Mouse (Mus musculus) thymus, adult 2 months (tissue): ENCODE measurements at regions not wholly inside any gene's neighbourhood (a gene's known extent, or its start where the extent isn't known, plus 50 kb on each side); places are given as distances from the start of the nearest gene placed in this dataset.

ENCODE experiments used
- DNase-seq: peaks from one replicate; pipeline ENCODE4 v3.0.0; 2021
- H3K27ac ChIP-seq: fragments of 200-500 bp; 2 replicates; pipeline ENCODE4 v1.5.1; 2012; ENCODE audit warnings: low read length, control low read depth; ENCODE audit not compliant: control insufficient read depth, insufficient read depth
- H3K27me3 ChIP-seq: fragments of 200-500 bp; 2 replicates; pipeline ENCODE4 v1.6.1; 2012; ENCODE audit warnings: mild to moderate bottlenecking, low read length, moderate library complexity, mixed read lengths; ENCODE audit not compliant: control insufficient read depth, insufficient read depth
- H3K36me3 ChIP-seq: fragments of 200-500 bp; 2 replicates; pipeline ENCODE4 v1.6.1; 2012; ENCODE audit warnings: mild to moderate bottlenecking, low read length, moderate library complexity; ENCODE audit not compliant: control insufficient read depth, insufficient read depth
- H3K4me1 ChIP-seq: fragments of 200-500 bp; replicated peaks from 2 replicates; pipeline ENCODE4 v1.6.1; 2012; ENCODE audit warnings: low read length; ENCODE audit not compliant: control insufficient read depth, insufficient read depth
- H3K4me3 ChIP-seq: fragments of 200-500 bp; 2 replicates; pipeline ENCODE4 v1.5.1; 2012; ENCODE audit warnings: mild to moderate bottlenecking, low read length, control low read depth, moderate library complexity; ENCODE audit not compliant: control insufficient read depth, insufficient read depth
- CTCF ChIP-seq: fragments of 200-500 bp; IDR thresholded peaks from 2 replicates; pipeline ENCODE4 v1.5.1; 2012; ENCODE audit warnings: mild to moderate bottlenecking, control low read depth, low read length, moderate library complexity, borderline replicate concordance; ENCODE audit not compliant: control insufficient read depth, poor library complexity, insufficient read depth; ENCODE audit errors: extremely low read depth
- POLR2A ChIP-seq: fragments of 200-500 bp; IDR thresholded peaks from 2 replicates; pipeline ENCODE4 v1.6.1; 2012; ENCODE audit warnings: mild to moderate bottlenecking, low read length, control low read depth, moderate library complexity; ENCODE audit not compliant: control insufficient read depth, poor library complexity, insufficient read depth; ENCODE audit errors: extremely low read depth
- WGBS: fragments of 180-500 bp; shearing (Covaris S2); methylation state at CpG from one replicate; pipeline ENCODE4 v1.1.7; 2018; 5-methylcytosine and 5-hydroxymethylcytosine counted together

DNA sequence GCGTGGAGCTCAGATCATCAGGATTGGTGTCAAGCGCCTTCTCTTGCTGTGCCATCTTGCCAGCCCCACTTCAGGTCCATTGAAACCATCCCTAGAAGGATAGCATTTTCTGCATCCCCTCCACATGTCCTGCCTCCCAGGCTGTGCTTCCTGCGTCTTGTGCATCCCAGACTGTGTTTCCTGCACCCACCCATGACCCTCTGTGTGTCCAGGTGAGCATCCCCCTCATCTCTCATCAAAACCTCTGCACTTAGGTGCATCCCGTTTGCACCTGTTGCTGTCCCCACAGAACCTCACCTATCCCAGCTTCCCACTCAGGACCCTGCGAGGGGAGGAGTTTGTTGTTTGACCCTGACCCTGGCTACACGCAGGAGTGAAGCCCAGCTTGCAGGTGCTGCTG, 251.8 kb upstream of the Kcnab2 start:
- no peaks in the 10 kb centered on the region for H3K27me3 ChIP-seq
- H3K4me1 ChIP-seq, result no peaks in the 10 kb centered on the region
- no peaks in the 10 kb centered on the region for H3K36me3 ChIP-seq
- TF ChIP-seq CTCF, result no peak
- TF ChIP-seq POLR2A, result no peak
- H3K27ac ChIP-seq, result no peak overlapping the region
- 87% methylated on average over 6 of the region's 6 CpGs for WGBS
- DNase-seq, result no peak
- no peak overlapping the region for H3K4me3 ChIP-seq

DNA sequence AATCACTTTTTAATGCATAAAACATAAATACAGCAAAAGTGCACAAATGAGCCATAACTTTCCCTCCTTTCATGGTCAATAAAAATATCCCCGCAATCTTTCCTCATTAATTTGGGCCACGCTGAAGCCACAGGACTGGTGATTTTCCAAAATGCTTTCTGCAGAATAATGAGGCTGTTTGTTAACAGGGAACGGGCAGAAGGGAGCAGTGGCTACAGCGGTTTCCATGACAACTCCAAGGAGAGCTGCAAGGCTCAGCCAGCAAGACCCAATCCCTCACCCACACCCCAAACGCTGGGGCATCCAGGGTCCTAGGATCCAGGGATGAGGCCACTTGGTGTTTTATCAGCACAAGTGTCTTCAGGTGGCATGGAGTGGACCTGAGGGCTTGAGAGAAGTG, 248.2 kb upstream of the Kcnab2 start:
- no peak overlapping the region for H3K27ac ChIP-seq
- no peak overlapping the region for H3K4me3 ChIP-seq
- H3K36me3 ChIP-seq, result no peaks in the 10 kb centered on the region
- DNase-seq, result no peak
- no peaks in the 10 kb centered on the region for H3K27me3 ChIP-seq
- TF ChIP-seq CTCF (no peak), POLR2A (no peak)
- H3K4me1 ChIP-seq, result no peaks in the 10 kb centered on the region
- 76% methylated on average over 5 of the region's 5 CpGs for WGBS

DNA sequence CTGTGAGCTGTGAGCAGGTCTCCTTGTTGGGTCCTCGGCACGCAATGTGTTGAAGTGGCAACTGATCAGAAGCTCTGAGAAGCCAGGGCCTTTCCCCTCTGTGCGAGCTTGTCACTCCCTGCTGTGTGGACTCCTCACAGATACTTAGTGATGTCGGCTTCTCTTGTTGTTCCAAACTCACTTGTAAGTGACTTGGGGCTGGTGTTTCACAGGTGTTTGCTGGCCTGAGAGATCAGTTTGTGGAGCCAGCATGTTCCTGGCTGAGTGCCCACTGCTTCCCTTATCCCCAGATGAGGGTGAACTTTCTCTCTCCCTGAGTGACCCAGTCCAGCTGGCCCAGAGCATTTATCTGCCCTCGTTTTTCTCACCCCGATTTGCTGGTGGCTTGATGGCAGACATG, 247.8 kb upstream of the Kcnab2 start:
- no peaks in the 10 kb centered on the region for H3K4me1 ChIP-seq
- H3K4me3 ChIP-seq, result no peak overlapping the region
- DNase-seq, result no peak
- no peak for TF ChIP-seq POLR2A
- no peak for TF ChIP-seq CTCF
- H3K27me3 ChIP-seq, result no peaks in the 10 kb centered on the region
- H3K27ac ChIP-seq, result no peak overlapping the region
- no peaks in the 10 kb centered on the region for H3K36me3 ChIP-seq
- WGBS, result 81% methylated on average over 6 of the region's 6 CpGs

DNA sequence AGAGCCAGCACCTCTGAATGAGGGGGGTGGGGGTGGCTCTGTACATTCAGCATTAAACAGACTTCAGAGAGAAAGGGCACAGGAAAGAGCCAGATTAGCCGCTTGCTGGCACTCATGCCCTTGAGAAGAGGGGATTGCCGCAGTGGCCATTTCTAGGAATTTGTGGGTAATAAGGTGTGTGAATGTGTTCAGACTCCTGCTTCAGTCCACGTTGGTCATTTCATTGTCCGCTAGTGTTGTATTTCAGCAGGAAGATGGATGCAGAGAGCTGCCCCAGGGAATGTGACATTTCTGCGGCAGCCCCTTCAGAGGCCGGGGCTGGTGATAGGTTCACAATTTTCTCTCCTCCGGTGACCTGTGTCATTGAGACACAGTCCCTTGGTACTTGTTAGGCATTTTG, 247.1 kb upstream of the Kcnab2 start:
- Histone ChIP-seq H3K36me3 (no peaks in the 10 kb centered on the region), H3K4me1 (no peaks in the 10 kb centered on the region), H3K4me3 (no peak overlapping the region), H3K27ac (no peak overlapping the region), H3K27me3 (no peaks in the 10 kb centered on the region)
- no peak for DNase-seq
- TF ChIP-seq POLR2A (no peak), CTCF (no peak)
- 88% methylated on average over 7 of the region's 7 CpGs for WGBS

DNA sequence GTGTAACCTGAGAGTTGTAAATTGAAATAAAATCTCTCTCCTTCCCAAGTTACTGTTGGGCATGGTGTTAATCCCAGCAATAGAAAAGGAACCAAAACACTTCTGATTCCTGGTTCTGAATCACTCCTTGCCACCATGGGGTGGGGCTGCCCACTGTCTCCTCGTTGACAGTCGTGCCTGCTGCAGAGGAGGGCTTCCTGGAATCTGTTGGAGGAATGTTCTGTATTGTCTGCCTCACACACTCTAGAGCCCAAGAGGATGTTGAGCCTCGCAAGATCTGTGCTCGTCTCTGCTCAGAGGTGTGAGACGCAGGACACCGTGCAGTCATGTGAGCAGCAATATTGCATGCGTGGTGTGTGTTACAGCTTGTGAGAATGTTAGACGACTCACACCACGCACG, 246.4 kb upstream of the Kcnab2 start:
- 73% methylated on average over 10 of the region's 10 CpGs for WGBS
- no peaks in the 10 kb centered on the region for H3K36me3 ChIP-seq
- H3K4me1 ChIP-seq, result no peaks in the 10 kb centered on the region
- no peak overlapping the region for H3K4me3 ChIP-seq
- no peak overlapping the region for H3K27ac ChIP-seq
- no peak for DNase-seq
- no peak for TF ChIP-seq POLR2A
- no peaks in the 10 kb centered on the region for H3K27me3 ChIP-seq

DNA sequence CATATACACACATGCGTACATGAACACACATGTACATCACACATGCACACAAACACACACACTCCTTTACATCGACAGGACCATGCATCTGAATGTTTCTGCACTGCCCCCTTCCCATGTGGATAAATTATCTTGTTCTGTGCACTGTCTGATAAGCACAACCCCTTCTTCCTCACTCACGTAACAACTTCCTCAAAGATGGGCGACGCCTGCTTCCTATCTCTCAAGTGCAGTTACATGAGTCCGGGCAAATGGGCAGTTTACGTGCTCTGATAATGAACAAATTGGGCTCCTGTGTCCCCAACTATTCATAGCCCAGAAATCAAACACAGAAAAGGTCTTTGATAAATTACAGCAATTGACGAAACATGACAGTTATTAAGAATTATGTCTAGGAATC, 242.9 kb upstream of the Kcnab2 start:
- no peak for TF ChIP-seq CTCF
- 47% methylated on average over 8 of the region's 8 CpGs for WGBS
- H3K27me3 ChIP-seq, result no peaks in the 10 kb centered on the region
- no peak overlapping the region for H3K27ac ChIP-seq
- no peak overlapping the region for H3K4me3 ChIP-seq
- no peaks in the 10 kb centered on the region for H3K36me3 ChIP-seq
- DNase-seq, result no peak
- no peaks in the 10 kb centered on the region for H3K4me1 ChIP-seq

DNA sequence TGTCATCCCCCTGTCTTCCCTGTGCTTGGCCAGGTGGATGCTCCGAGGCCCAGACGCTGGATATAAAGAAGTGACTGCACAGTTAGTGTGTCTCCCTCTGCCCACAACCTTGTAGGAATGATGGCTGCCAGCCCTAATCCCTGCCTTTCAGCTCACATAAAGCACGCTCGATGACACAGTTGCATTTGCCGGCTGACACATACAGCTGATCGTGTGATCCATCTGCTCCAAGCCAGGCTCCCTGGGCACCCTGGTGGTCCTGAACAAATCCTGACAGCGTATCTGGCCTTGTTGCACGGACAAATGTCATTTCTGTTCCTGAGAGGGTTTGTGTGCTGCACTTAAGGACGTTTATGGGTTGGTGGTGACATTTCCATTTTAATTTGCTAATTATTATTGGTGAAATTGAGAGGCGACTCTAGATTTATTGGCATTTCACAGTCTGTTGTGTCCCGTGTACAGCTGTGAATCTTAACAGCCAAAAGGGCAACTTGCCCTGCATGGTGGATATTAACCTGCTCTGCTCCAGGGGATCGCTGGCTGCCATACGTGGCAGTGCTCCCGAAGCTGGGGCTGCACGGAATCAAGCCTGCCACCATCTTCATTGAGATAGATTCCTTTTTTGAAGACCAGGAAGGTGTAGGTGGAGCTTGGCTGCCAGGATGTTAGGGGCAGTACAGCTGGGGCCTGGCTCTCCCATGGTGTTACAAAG, 241.9 kb upstream of the Kcnab2 start:
- no peaks in the 10 kb centered on the region for H3K27me3 ChIP-seq
- no peak for DNase-seq
- WGBS, result 90% methylated on average over 15 of the region's 15 CpGs
- no peaks in the 10 kb centered on the region for H3K4me1 ChIP-seq
- H3K36me3 ChIP-seq, result no peaks in the 10 kb centered on the region
- TF ChIP-seq CTCF (no peak), POLR2A (no peak)
- no peak overlapping the region for H3K4me3 ChIP-seq
- H3K27ac ChIP-seq, result no peak overlapping the region
